Mouse (Mus musculus) liver, postnatal 0 days (tissue): ENCODE measurements around the gene Sipa1l3.

Experiments
- CTCF ChIP-seq: sonication (generic); IDR thresholded peaks from 2 replicates; pipeline ENCODE4 v1.5.1; 2016; ENCODE audit warnings: antibody characterized with exemption, low read depth
- EP300 ChIP-seq: IDR thresholded peaks from 2 replicates; pipeline ENCODE4 v1.6.1; 2016; ENCODE audit warnings: antibody characterized with exemption, low read depth, mild to moderate bottlenecking

DNA sequence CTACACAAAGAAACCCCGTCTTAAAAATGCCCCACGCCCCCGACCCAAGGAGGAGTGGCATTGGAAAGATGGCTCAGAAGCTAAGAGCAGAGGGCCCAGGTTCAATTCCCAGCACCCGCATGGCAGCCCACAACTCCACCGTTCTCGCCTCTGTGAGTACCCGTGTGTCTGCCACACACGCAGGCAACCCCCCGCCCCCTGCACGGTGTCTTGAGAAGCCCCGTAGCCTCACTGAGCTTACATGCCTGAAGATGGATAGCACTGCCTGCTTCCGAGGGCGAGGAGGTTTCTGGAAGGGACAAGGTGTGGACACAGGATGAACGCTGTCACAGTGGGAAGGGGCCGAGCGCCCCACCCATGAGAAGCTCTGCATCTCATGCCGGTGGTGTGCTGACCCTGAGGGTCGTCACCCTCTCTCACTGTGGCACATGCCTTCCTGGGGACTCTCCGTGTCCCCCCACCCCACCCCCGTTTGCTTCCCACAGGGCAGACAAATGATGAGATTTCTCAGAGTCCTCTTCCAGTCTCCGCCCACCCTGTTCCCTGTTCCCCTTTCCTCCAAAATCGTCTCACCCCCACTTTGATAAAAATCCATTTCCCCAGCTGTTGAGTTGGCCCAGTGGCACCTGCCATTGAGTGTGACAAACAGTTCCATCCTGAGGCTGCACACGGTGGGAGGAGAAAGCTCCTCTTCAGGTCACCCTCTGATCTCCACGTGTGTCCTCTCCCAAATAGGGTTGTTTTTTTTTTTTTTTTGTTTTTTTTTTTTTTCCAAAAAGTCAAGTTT is 222.4 kb downstream of the Sipa1l3 start:
- TF ChIP-seq CTCF (no peak), EP300 (no peak)
